Mouse (Mus musculus): ENCODE data around the gene Cox7a1. TPM values are rescaled to one million over a fixed set of nuclear protein-coding genes. Genes with fewer than 3 reads are reported as not detected.

The Cox7a1 gene
- polyA plus RNA-seq, 1 experiment = 112 TPM

- peaks cover 7% of the 10 kb centered on the region for H3K36me3 ChIP-seq (ENCODE audit: control insufficient read depth, insufficient read depth)
- H3ac ChIP-seq (ENCODE audit: control insufficient read depth, insufficient read length) = peak overlapping the region; percentile 30
- no peaks in the 10 kb centered on the region for H3K27me3 ChIP-seq (ENCODE audit: control insufficient read depth, insufficient read depth, insufficient read length)
- peak overlapping the region; percentile 83 for H3K4me3 ChIP-seq
- H3K79me2 ChIP-seq (ENCODE audit: control insufficient read depth, insufficient read depth) = peaks cover 22% of the 10 kb centered on the region
- TF ChIP-seq SRF (IDR thresholded peaks at IDR 0.05; ENCODE audit: control insufficient read depth, insufficient read length, low read depth) (peak; percentile 56), TCF3 (IDR thresholded peaks at IDR 0.05; ENCODE audit: insufficient read length, low read depth) (no peak), POLR2AphosphoS2 (IDR thresholded peaks at IDR 0.05; ENCODE audit: insufficient read length, low read depth) (peak; percentile 88), REST (IDR thresholded peaks at IDR 0.05; ENCODE audit: insufficient read depth, insufficient read length) (no peak), TCF12 (IDR thresholded peaks at IDR 0.05; ENCODE audit: insufficient read depth, poor library complexity, severe bottlenecking) (no peak), MYOG (IDR thresholded peaks at IDR 0.05; ENCODE audit: control insufficient read depth in 1 of 3, insufficient read depth in 1 of 3, insufficient read length in 2 of 3, low read depth in 2 of 3) (peak in 2 of 3 experiments; percentile 17 to 62), E2F4 (IDR thresholded peaks at IDR 0.05; ENCODE audit: insufficient read depth) (peak; percentile 26), MYOD1 (IDR thresholded peaks at IDR 0.05; ENCODE audit: control insufficient read depth in 1 of 3, insufficient read length in 2 of 3, low read depth in 2 of 3) (peak in 2 of 3 experiments; percentile 15 to 44), POLR2A (IDR thresholded peaks at IDR 0.05; ENCODE audit: insufficient read length, low read depth) (peak; percentile 94), MAX (IDR thresholded peaks at IDR 0.05; ENCODE audit: low read depth) (no peak), CEBPB (IDR thresholded peaks at IDR 0.05; ENCODE audit: insufficient read depth, poor library complexity, severe bottlenecking) (no peak), USF1 (IDR thresholded peaks at IDR 0.05; ENCODE audit: low read depth) (no peak)
- peak overlapping the region; percentile 84 for H3K4me2 ChIP-seq (ENCODE audit: low read depth)
Observed at GRCm38 (mm10) chr7:30194884-30195283, 10.9 kb downstream of the Cox7a1 start.

GRCm38 (mm10) chr7:30195461-30195860 lies 11.5 kb downstream of the Cox7a1 start:
- H3K4me3 ChIP-seq = peak overlapping the region; percentile 83
- H3K36me3 ChIP-seq (ENCODE audit: control insufficient read depth, insufficient read depth) = peaks cover 7% of the 10 kb centered on the region
- H3K27me3 ChIP-seq (ENCODE audit: control insufficient read depth, insufficient read depth, insufficient read length) = no peaks in the 10 kb centered on the region
- H3K4me2 ChIP-seq (ENCODE audit: low read depth) = peak overlapping the region; percentile 84
- peaks cover 22% of the 10 kb centered on the region for H3K79me2 ChIP-seq (ENCODE audit: control insufficient read depth, insufficient read depth)
- H3ac ChIP-seq (ENCODE audit: control insufficient read depth, insufficient read length) = peak overlapping the region; percentile 30
- no peak for TF ChIP-seq TCF3 (IDR thresholded peaks at IDR 0.05; ENCODE audit: insufficient read length, low read depth)
- no peak for TF ChIP-seq MAX (IDR thresholded peaks at IDR 0.05; ENCODE audit: low read depth)
- TF ChIP-seq USF1 (IDR thresholded peaks at IDR 0.05; ENCODE audit: low read depth) = no peak
- no peak for TF ChIP-seq TCF12 (IDR thresholded peaks at IDR 0.05; ENCODE audit: insufficient read depth, poor library complexity, severe bottlenecking)
- no peak for TF ChIP-seq CEBPB (IDR thresholded peaks at IDR 0.05; ENCODE audit: insufficient read depth, poor library complexity, severe bottlenecking)
- TF ChIP-seq E2F4 (IDR thresholded peaks at IDR 0.05; ENCODE audit: insufficient read depth) = no peak
- TF ChIP-seq MYOG (IDR thresholded peaks at IDR 0.05; ENCODE audit: control insufficient read depth in 1 of 3, insufficient read depth in 1 of 3, insufficient read length in 2 of 3, low read depth in 2 of 3) = no peak
- TF ChIP-seq MYOD1 (IDR thresholded peaks at IDR 0.05; ENCODE audit: control insufficient read depth in 1 of 3, insufficient read length in 2 of 3, low read depth in 2 of 3) = no peak
- TF ChIP-seq POLR2AphosphoS2 (IDR thresholded peaks at IDR 0.05; ENCODE audit: insufficient read length, low read depth) = no peak
- TF ChIP-seq REST (IDR thresholded peaks at IDR 0.05; ENCODE audit: insufficient read depth, insufficient read length) = no peak
- TF ChIP-seq SRF (IDR thresholded peaks at IDR 0.05; ENCODE audit: control insufficient read depth, insufficient read length, low read depth) = no peak
- no peak for TF ChIP-seq POLR2A (IDR thresholded peaks at IDR 0.05; ENCODE audit: insufficient read length, low read depth)

- peaks cover 7% of the 10 kb centered on the region for H3K36me3 ChIP-seq (ENCODE audit: control insufficient read depth, insufficient read depth)
- no peak overlapping the region for H3ac ChIP-seq (ENCODE audit: control insufficient read depth, insufficient read length)
- H3K4me2 ChIP-seq (ENCODE audit: low read depth) = peak overlapping the region; percentile 84
- H3K27me3 ChIP-seq (ENCODE audit: control insufficient read depth, insufficient read depth, insufficient read length) = no peaks in the 10 kb centered on the region
- H3K4me3 ChIP-seq = peak overlapping the region; percentile 83
- peaks cover 22% of the 10 kb centered on the region for H3K79me2 ChIP-seq (ENCODE audit: control insufficient read depth, insufficient read depth)
- TF ChIP-seq CEBPB (IDR thresholded peaks at IDR 0.05; ENCODE audit: insufficient read depth, poor library complexity, severe bottlenecking) (no peak), POLR2AphosphoS2 (IDR thresholded peaks at IDR 0.05; ENCODE audit: insufficient read length, low read depth) (peak; percentile 42), TCF3 (IDR thresholded peaks at IDR 0.05; ENCODE audit: insufficient read length, low read depth) (no peak), REST (IDR thresholded peaks at IDR 0.05; ENCODE audit: insufficient read depth, insufficient read length) (no peak), POLR2A (IDR thresholded peaks at IDR 0.05; ENCODE audit: insufficient read length, low read depth) (peak; percentile 19), MYOD1 (IDR thresholded peaks at IDR 0.05; ENCODE audit: control insufficient read depth in 1 of 3, insufficient read length in 2 of 3, low read depth in 2 of 3) (no peak), MAX (IDR thresholded peaks at IDR 0.05; ENCODE audit: low read depth) (no peak), E2F4 (IDR thresholded peaks at IDR 0.05; ENCODE audit: insufficient read depth) (no peak), TCF12 (IDR thresholded peaks at IDR 0.05; ENCODE audit: insufficient read depth, poor library complexity, severe bottlenecking) (no peak), SRF (IDR thresholded peaks at IDR 0.05; ENCODE audit: control insufficient read depth, insufficient read length, low read depth) (no peak), USF1 (IDR thresholded peaks at IDR 0.05; ENCODE audit: low read depth) (no peak), MYOG (IDR thresholded peaks at IDR 0.05; ENCODE audit: control insufficient read depth in 1 of 3, insufficient read depth in 1 of 3, insufficient read length in 2 of 3, low read depth in 2 of 3) (no peak)
Observed at GRCm38 (mm10) chr7:30196171-30196570, 12.2 kb downstream of the Cox7a1 start.

- H3K36me3 ChIP-seq (ENCODE audit: control insufficient read depth, insufficient read depth) = no peaks in the 10 kb centered on the region
- H3K4me3 ChIP-seq = no peak overlapping the region
- H3K27me3 ChIP-seq (ENCODE audit: control insufficient read depth, insufficient read depth, insufficient read length) = no peaks in the 10 kb centered on the region
- H3ac ChIP-seq (ENCODE audit: control insufficient read depth, insufficient read length) = no peak overlapping the region
- H3K79me2 ChIP-seq (ENCODE audit: control insufficient read depth, insufficient read depth) = peaks cover 16% of the 10 kb centered on the region
- H3K4me2 ChIP-seq (ENCODE audit: low read depth) = no peak overlapping the region
- TF ChIP-seq TCF12 (IDR thresholded peaks at IDR 0.05; ENCODE audit: insufficient read depth, poor library complexity, severe bottlenecking) = no peak
- TF ChIP-seq TCF3 (IDR thresholded peaks at IDR 0.05; ENCODE audit: insufficient read length, low read depth) = no peak
- no peak for TF ChIP-seq CEBPB (IDR thresholded peaks at IDR 0.05; ENCODE audit: insufficient read depth, poor library complexity, severe bottlenecking)
- TF ChIP-seq E2F4 (IDR thresholded peaks at IDR 0.05; ENCODE audit: insufficient read depth) = no peak
- no peak for TF ChIP-seq MYOG (IDR thresholded peaks at IDR 0.05; ENCODE audit: control insufficient read depth in 1 of 3, insufficient read depth in 1 of 3, insufficient read length in 2 of 3, low read depth in 2 of 3)
- no peak for TF ChIP-seq POLR2A (IDR thresholded peaks at IDR 0.05; ENCODE audit: insufficient read length, low read depth)
- TF ChIP-seq MAX (IDR thresholded peaks at IDR 0.05; ENCODE audit: low read depth) = no peak
- TF ChIP-seq SRF (IDR thresholded peaks at IDR 0.05; ENCODE audit: control insufficient read depth, insufficient read length, low read depth) = no peak
Observed at GRCm38 (mm10) chr7:30197592-30198129, 13.7 kb downstream of the Cox7a1 start.

Measured in myocyte (in vitro differentiated cells).